Mouse (Mus musculus) mouse trophoblast stem cell (cell line): ENCODE measurements around the gene Slfn8.
"Not testable (repeated sequence)": the region's sequence is repeated elsewhere in the genome, so short reads cannot be mapped to it uniquely, and the experiment has no call there.

Source experiments
- in situ Hi-C, 2 experiments: fragments of 300-500 bp; cut with MseI, MboI; formaldehyde crosslinking; loops; 2 replicates in 1 of 2; 3 replicates in 1 of 2; pipeline ENCODE4 v1.15.1; 2025

The Slfn8 gene

GRCm38 (mm10) chr11:83020621-83021020 is at the start of gene Slfn8:
Gene Slfn8 (minus strand): TSS chr11:83020810.
- in situ Hi-C loops, result no loop called here

- in situ Hi-C loops, result no loop called here
Measured at GRCm38 (mm10) chr11:83067982-83068694, 47.5 kb upstream of the Slfn8 start.

GRCm38 (mm10) chr11:83066640-83067531 is 46.3 kb upstream of the Slfn8 start:
- in situ Hi-C loops, result no loop called here

GRCm38 (mm10) chr11:83065441-83066344 is 45.1 kb upstream of the Slfn8 start:
- in situ Hi-C loops, result no loop called here

GRCm38 (mm10) chr11:83064946-83065345 is 44.3 kb upstream of the Slfn8 start, which contains the start of gene Slfn2:
Gene Slfn2 (plus strand): TSS chr11:83065112.
- in situ Hi-C loops, result no loop called here

- in situ Hi-C loops, result no loop called here
Measured at GRCm38 (mm10) chr11:83063941-83064349, 43.3 kb upstream of the Slfn8 start.

- in situ Hi-C loops, result no loop called here
Measured at GRCm38 (mm10) chr11:83063126-83063525, 42.5 kb upstream of the Slfn8 start.

GRCm38 (mm10) chr11:83061806-83062205 is 41.2 kb upstream of the Slfn8 start:
- in situ Hi-C loops, result no loop called here

- in situ Hi-C loops, result no loop called here
Measured at GRCm38 (mm10) chr11:83060412-83061020, 39.9 kb upstream of the Slfn8 start.

GRCm38 (mm10) chr11:83057863-83058262 is 37.3 kb upstream of the Slfn8 start:
- in situ Hi-C loops, result no loop called here

- in situ Hi-C loops, result loop anchor here (10.0 to 25.0 kb wide), 2 partner anchors 121 to 142 kb away; partner anchors contain the start of genes Slfn3 (in 2 of the 2) and Slfn4 (in 2 of the 2)
Measured at GRCm38 (mm10) chr11:83045642-83046041, 25.0 kb upstream of the Slfn8 start.

GRCm38 (mm10) chr11:83043891-83044290 is 23.3 kb upstream of the Slfn8 start:
- in situ Hi-C loops, result loop anchor here (10.0 to 25.0 kb wide), 2 partner anchors 119 to 143 kb away; partner anchors contain the start of genes Slfn3 (in 2 of the 2) and Slfn4 (in 2 of the 2)

- in situ Hi-C loops, result loop anchor here (10.0 to 25.0 kb wide), 2 partner anchors 116 to 146 kb away; partner anchors contain the start of genes Slfn3 (in 2 of the 2) and Slfn4 (in 2 of the 2)
Measured at GRCm38 (mm10) chr11:83041000-83041399, 20.4 kb upstream of the Slfn8 start.

GRCm38 (mm10) chr11:83040325-83040724 is 19.7 kb upstream of the Slfn8 start:
- in situ Hi-C loops, result loop anchor here (10.0 to 25.0 kb wide), 2 partner anchors 116 to 147 kb away; partner anchors contain the start of genes Slfn3 (in 2 of the 2) and Slfn4 (in 2 of the 2)

- in situ Hi-C loops, result loop anchor here (10.0 to 25.0 kb wide), 2 partner anchors 115 to 148 kb away; partner anchors contain the start of genes Slfn3 (in 2 of the 2) and Slfn4 (in 2 of the 2)
Measured at GRCm38 (mm10) chr11:83039796-83040195, 19.2 kb upstream of the Slfn8 start.

- in situ Hi-C loops, result loop anchor here (25.0 kb wide), 1 partner anchor 148 kb away; the partner anchor contains the start of genes Slfn3 (in 2 of the 2) and Slfn4 (in 2 of the 2)
Measured at GRCm38 (mm10) chr11:83039156-83039555, 18.5 kb upstream of the Slfn8 start.

- in situ Hi-C loops, result loop anchor here (25.0 kb wide), 1 partner anchor 149 kb away; the partner anchor contains the start of genes Slfn3 (in 2 of the 2) and Slfn4 (in 2 of the 2)
Measured at GRCm38 (mm10) chr11:83038686-83039085, 18.1 kb upstream of the Slfn8 start.

- in situ Hi-C loops, result not testable (repeated sequence)
Measured at GRCm38 (mm10) chr11:83019561-83020519, 770 bp downstream of the Slfn8 start.

- in situ Hi-C loops, result no loop called here
Measured at GRCm38 (mm10) chr11:83016093-83016492, 4.5 kb downstream of the Slfn8 start.
